Mouse (Mus musculus) ES-E14 (cell line): ENCODE data around the gene Dna2. TPM values are rescaled to one million over a fixed set of nuclear protein-coding genes. Genes with fewer than 3 reads are reported as not detected.

Experiments used
- DNase-seq: peaks from one replicate; pipeline ENCODE4 v3.0.0-alpha.2; 2013; ENCODE audit warnings: low read depth, low spot score
- H3K27ac ChIP-seq: 2 replicates; pipeline ENCODE4 v1.5.1; 2012; ENCODE audit warnings: low read depth, mild to moderate bottlenecking, low read length, moderate library complexity, mixed read lengths; ENCODE audit not compliant: poor library complexity, insufficient read depth, severe bottlenecking
- H3K36me3 ChIP-seq: 2 replicates; pipeline ENCODE4 v1.6.1; 2012; ENCODE audit warnings: mild to moderate bottlenecking, low read length, moderate library complexity, mixed read lengths; ENCODE audit not compliant: control insufficient read depth, poor library complexity, insufficient read depth, severe bottlenecking
- H3K4me1 ChIP-seq, 2 experiments: fragments of 150-350 bp in 1 of 2; sonication (generic) in 1 of 2; 2 replicates each; pipeline ENCODE4 v1.6.1; 2012; ENCODE audit warnings: low read length in 2 of 2, mild to moderate bottlenecking in 1 of 2, mixed read lengths in 1 of 2; ENCODE audit not compliant: control insufficient read depth in 2 of 2, insufficient read depth in 2 of 2, poor library complexity in 1 of 2
- H3K4me3 ChIP-seq, 2 experiments: fragments of 150-350 bp in 1 of 2; sonication (generic) in 1 of 2; 2 replicates each; pipeline ENCODE4 v1.5.1; 2012; ENCODE audit warnings: low read length in 2 of 2, low read depth in 1 of 2, mild to moderate bottlenecking in 1 of 2, mixed read lengths in 1 of 2; ENCODE audit not compliant: insufficient read depth in 1 of 2, poor library complexity in 1 of 2, severe bottlenecking in 1 of 2
- H3K9ac ChIP-seq: 2 replicates; pipeline ENCODE4 v1.6.1; 2012; ENCODE audit warnings: low read depth, mild to moderate bottlenecking, low read length, mixed read lengths; ENCODE audit not compliant: poor library complexity, insufficient read depth, severe bottlenecking
- H3K9me3 ChIP-seq: fragments of 150-350 bp; sonication (generic); 2 replicates; pipeline ENCODE4 v1.6.1; 2012; ENCODE audit warnings: low read depth, mild to moderate bottlenecking, low read length; ENCODE audit not compliant: control insufficient read depth, insufficient read depth
- CHD2 ChIP-seq: IDR thresholded peaks from 2 replicates; pipeline ENCODE4 v1.6.1; 2014; ENCODE audit warnings: mild to moderate bottlenecking, low read depth, low read length, inconsistent platforms
- HCFC1 ChIP-seq: IDR thresholded peaks from 2 replicates; pipeline ENCODE4 v1.6.1; 2012; ENCODE audit warnings: low read length, inconsistent platforms, borderline replicate concordance; ENCODE audit not compliant: insufficient read depth
- MAFK ChIP-seq: IDR thresholded peaks from 2 replicates; pipeline ENCODE4 v1.6.1; 2014; ENCODE audit warnings: mild to moderate bottlenecking, low read depth, low read length, inconsistent platforms; ENCODE audit not compliant: insufficient read depth
- ZC3H11A ChIP-seq: IDR thresholded peaks from 2 replicates; pipeline ENCODE4 v1.6.1; 2012; ENCODE audit warnings: low read depth, mild to moderate bottlenecking, inconsistent platforms, low read length, borderline replicate concordance
- ZNF384 ChIP-seq: IDR thresholded peaks from 2 replicates; pipeline ENCODE4 v1.6.1; 2012; ENCODE audit warnings: low read depth, low read length, inconsistent platforms
- in situ Hi-C, 2 experiments: fragments of 600-800 bp; cut with MboI; formaldehyde crosslinking; loops; one replicate each; pipeline ENCODE4 v1.15.1; 2025; ENCODE audit warnings: low sequenced_read_pairs in 2 of 2, inconsistent platforms in 1 of 2; ENCODE audit not compliant: unreplicated experiment in 2 of 2
- total RNA-seq: library from RNA; depleted of rRNA; stranded (reverse); fragments of 300-350 nt; gene quantifications from 2 replicates; pipeline ENCODE4 v1.2.3, GENCODE M21; 2012; rRNA removed

Gene Dna2
- total RNA-seq, 1 experiment = 26.4 TPM

- Histone ChIP-seq H3K36me3 (peaks cover 4% of the 10 kb centered on the region), H3K9me3 (no peaks in the 10 kb centered on the region), H3K4me3 (peak overlapping the region; percentile 76 to 86), H3K9ac (peak overlapping the region; percentile 93), H3K27ac (peak overlapping the region; percentile 66; the same call in 1 of the 2 replicates), H3K4me1 (peaks cover 3 to 4% of the 10 kb centered on the region in 2 experiments; a peak in 3 of 4 replicates)
- no peak for DNase-seq
- in situ Hi-C loops = no loop called here
- TF ChIP-seq ZC3H11A (no peak), ZNF384 (no peak), MAFK (no peak), CHD2 (no peak), HCFC1 (no peak)
Observed at GRCm38 (mm10) chr10:63022541-63023120, 75.8 kb downstream of the Dna2 start.

GRCm38 (mm10) chr10:63023121-63023748, 76.4 kb downstream of the Dna2 start:
- Histone ChIP-seq H3K27ac (peak overlapping the region; percentile 66), H3K4me3 (peak overlapping the region; percentile 76 to 86), H3K9ac (peak overlapping the region; percentile 93), H3K36me3 (no peaks in the 10 kb centered on the region; the same call in 1 of the 2 replicates), H3K4me1 (peaks cover 3 to 4% of the 10 kb centered on the region in 2 experiments; a peak in 3 of 4 replicates), H3K9me3 (no peaks in the 10 kb centered on the region)
- no peak for DNase-seq
- in situ Hi-C loops = no loop called here
- TF ChIP-seq HCFC1 (no peak), CHD2 (no peak), MAFK (no peak)

Other genes starting within 250 kb of the Dna2 start
- 0.76 and 1.1 TPM in 2 replicates for gene Stox1, start 220.9 kb upstream of the Dna2 start, total RNA-seq
- 63.2 and 70.9 TPM in 2 replicates for gene Ccar1, start 154.7 kb upstream of the Dna2 start, total RNA-seq
- 307 and 557 TPM in 2 replicates for gene Tet1, start 38.0 kb upstream of the Dna2 start, total RNA-seq
- 12.8 and 16.3 TPM in 2 replicates for gene Slc25a16, start 26.4 kb upstream of the Dna2 start, total RNA-seq
- 15.8 and 17.1 TPM in 2 replicates for gene Rufy2, start 33.2 kb downstream of the Dna2 start, total RNA-seq
- gene Hnrnph3, start 77.2 kb downstream of the Dna2 start, total RNA-seq = 23.8 and 25.7 TPM in 2 replicates
- 0.58 and 2.1 TPM in 2 replicates for gene Pbld2, start 77.3 kb downstream of the Dna2 start, total RNA-seq
- gene Pbld1, start 113.1 kb downstream of the Dna2 start, total RNA-seq = 3.6 and 4.1 TPM in 2 replicates
- gene Atoh7, start 152.6 kb downstream of the Dna2 start, total RNA-seq = 0.16 TPM in 1 of 2 replicates, not detected in the other